ENCODE assay signal across 8 mouse cellular contexts in the genomic region with DNA sequence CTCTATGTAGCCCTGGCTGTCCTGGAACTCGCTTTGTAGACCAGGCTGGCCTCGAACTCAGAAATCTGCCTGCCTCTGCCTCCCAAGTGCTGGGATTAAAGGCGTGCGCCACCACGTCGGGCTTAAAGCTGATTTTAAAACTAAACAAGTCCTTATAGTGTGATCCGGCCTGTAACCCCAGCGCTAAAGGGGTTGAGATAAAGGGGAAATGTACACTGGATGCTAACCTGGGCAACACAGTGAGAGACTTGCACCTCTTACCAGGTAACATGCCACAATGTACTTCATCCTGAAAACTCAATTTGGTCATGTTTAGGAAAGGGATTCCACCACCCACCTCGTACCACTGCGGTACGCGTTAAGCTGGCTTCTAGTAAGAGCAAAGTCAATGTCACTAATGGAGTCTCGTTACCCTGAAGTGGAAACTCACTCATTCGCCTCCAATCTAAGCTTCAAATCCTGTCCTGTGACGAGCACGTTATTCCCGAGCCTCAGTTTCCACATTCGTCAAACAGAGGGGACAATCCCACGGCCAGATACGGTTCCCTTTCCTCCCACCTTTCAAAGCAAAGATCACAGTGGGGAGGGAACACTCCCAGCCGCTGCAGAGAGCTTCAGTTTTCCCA. TPM values are rescaled to one million over a fixed set of nuclear protein-coding genes. Genes with fewer than 3 reads are reported as not detected.
DNase-seq lines count a peak whose midpoint lies in the region; ATAC-seq and TF ChIP-seq lines count a peak whose summit lies in the region.

No protein-coding gene starts in this region.

- peak overlapping the region; percentile 54 for H3K4me2 ChIP-seq in intestine, embryonic 16.5 days (ENCODE audit: low read depth, low read length)
- peak overlapping the region; percentile 80 for H3K4me2 ChIP-seq in neural tube, embryonic 15.5 days

- peak overlapping the region; percentile 72 for H3K27ac ChIP-seq in embryonic fibroblast, embryonic 13.5 days (ENCODE audit: insufficient read depth, low read length)
- H3K27ac ChIP-seq in intestine, embryonic 16.5 days (ENCODE audit: low read length): peak overlapping the region; percentile 70
- peak overlapping the region; percentile 87 for H3K27ac ChIP-seq in neural tube, embryonic 15.5 days (replicated peaks)

- no peak for TF ChIP-seq CTCF in embryonic fibroblast, embryonic 13.5 days (IDR thresholded peaks at IDR 0.05; ENCODE audit: borderline replicate concordance, insufficient read depth, low read length)

- DNase-seq in gastrocnemius, postnatal 10 days: no peak
- no peak for DNase-seq in thymus, adult 18-20 months

- no peaks in the 10 kb centered on the region for H3K27me3 ChIP-seq in megakaryocyte, embryonic 14.5 days (replicated peaks)
- no peaks in the 10 kb centered on the region for H3K27me3 ChIP-seq in intestine, embryonic 16.5 days (replicated peaks; ENCODE audit: control insufficient read depth, insufficient read depth, low read length)
- no peaks in the 10 kb centered on the region for H3K27me3 ChIP-seq in neural tube, embryonic 15.5 days (replicated peaks)

- H3K9me3 ChIP-seq in megakaryocyte, embryonic 14.5 days: no peaks in the 10 kb centered on the region
- H3K9me3 ChIP-seq in intestine, embryonic 16.5 days (ENCODE audit: control insufficient read depth, low read length): no peaks in the 10 kb centered on the region
- no peaks in the 10 kb centered on the region for H3K9me3 ChIP-seq in neural tube, embryonic 15.5 days (replicated peaks)

- peaks cover 78% of the 10 kb centered on the region for H3K4me1 ChIP-seq in megakaryocyte, embryonic 14.5 days
- H3K4me1 ChIP-seq in embryonic fibroblast, embryonic 13.5 days (ENCODE audit: control insufficient read depth, insufficient read depth, low read length): no peaks in the 10 kb centered on the region
- peaks cover 32% of the 10 kb centered on the region for H3K4me1 ChIP-seq in intestine, embryonic 16.5 days (ENCODE audit: control insufficient read depth, insufficient read depth, low read length)
- peaks cover 52% of the 10 kb centered on the region for H3K4me1 ChIP-seq in neural tube, embryonic 15.5 days

- H3K4me3 ChIP-seq in megakaryocyte, embryonic 14.5 days (replicated peaks): peak overlapping the region; percentile 94
- H3K4me3 ChIP-seq in embryonic fibroblast, embryonic 13.5 days (ENCODE audit: insufficient read depth, low read length): peak overlapping the region; percentile 95
- H3K4me3 ChIP-seq in intestine, embryonic 16.5 days (ENCODE audit: low read length): peak overlapping the region; percentile 90
- H3K4me3 ChIP-seq in neural tube, embryonic 15.5 days (replicated peaks): peak overlapping the region; percentile 93

- no peak for ATAC-seq in megakaryocyte, adult 5-6 weeks (ENCODE audit: poor library complexity, severe bottlenecking)
- ATAC-seq in intestine, embryonic 16.5 days: no peak
- ATAC-seq in neural tube, embryonic 15.5 days (ENCODE audit: low FRiP score): no peak
- ATAC-seq in megakaryocyte-erythroid progenitor cell, adult 5-6 weeks (replicated peaks; ENCODE audit: low FRiP score, low TSS enrichment, poor library complexity, severe bottlenecking): no peak

- 25% methylated on average over 21 of the region's 21 CpGs for whole genome bisulfite sequencing in intestine, embryonic 16.5 days
- 30% methylated on average over 21 of the region's 21 CpGs for WGBS in neural tube, embryonic 15.5 days

- peak overlapping the region; percentile 95 for H3K9ac ChIP-seq in intestine, embryonic 16.5 days (ENCODE audit: low read depth, low read length)
- H3K9ac ChIP-seq in neural tube, embryonic 15.5 days (replicated peaks): peak overlapping the region; percentile 93

- H3K36me3 ChIP-seq in megakaryocyte, embryonic 14.5 days (replicated peaks; ENCODE audit: low read length): peaks cover 33% of the 10 kb centered on the region
- no peaks in the 10 kb centered on the region for H3K36me3 ChIP-seq in intestine, embryonic 16.5 days (ENCODE audit: control insufficient read depth, insufficient read depth, low read length)
- no peaks in the 10 kb centered on the region for H3K36me3 ChIP-seq in neural tube, embryonic 15.5 days

- TF ChIP-seq POLR2A in embryonic fibroblast, embryonic 13.5 days (IDR thresholded peaks at IDR 0.05; ENCODE audit: low read depth, low read length): no peak

RNA-seq across cellular contexts. Expression of a gene that starts 0.9 kb away (rescaled TPM):
- 45.4 and 67.9 TPM in 2 replicates for polyA plus RNA-seq in megakaryocyte, embryonic 14.5 days (2012; ENCODE audit: insufficient read depth, low replicate concordance)
- 20.1 and 20.2 TPM in 2 replicates for total RNA-seq in megakaryocyte, adult 5-6 weeks (2015)
- 37.8 and 40.9 TPM in 2 replicates for total RNA-seq in megakaryocyte, adult 5-6 weeks (2017)
- polyA plus RNA-seq in embryonic fibroblast, embryonic 13.5 days (2011; ENCODE audit: insufficient read length, low read depth, missing spikeins): 90.6 and 103 TPM in 2 replicates
- 14.3 and 15.6 TPM in 2 replicates for polyA plus RNA-seq in intestine, embryonic 16.5 days (2015; fragmentation: Nextera tagmentation; extraction: Ambion mirVana)
- polyA plus RNA-seq in neural tube, embryonic 15.5 days (2015; fragmentation: Nextera tagmentation; extraction: Ambion mirVana): 18.2 and 20.0 TPM in 2 replicates
- total RNA-seq in megakaryocyte-erythroid progenitor cell, adult 5-6 weeks (2014; fragmentation: Nextera tagmentation): 38.2 and 44.4 TPM in 2 replicates
- 44.2 and 48.6 TPM in 2 replicates for total RNA-seq in megakaryocyte-erythroid progenitor cell, adult 5-6 weeks (2017)
- total RNA-seq in gastrocnemius, postnatal 10 days (2021): 10 to 100 TPM; 68.7 to 72.8 TPM

RNA-seq across cellular contexts. Expression of a gene that starts 14.0 kb away (rescaled TPM):
- 95.5 and 547 TPM in 2 replicates for polyA plus RNA-seq in megakaryocyte, embryonic 14.5 days (2012; ENCODE audit: insufficient read depth, low replicate concordance)
- 1,545 and 1,566 TPM in 2 replicates for total RNA-seq in megakaryocyte, adult 5-6 weeks (2015)
- total RNA-seq in megakaryocyte, adult 5-6 weeks (2017): 945 and 954 TPM in 2 replicates
- 1,069 and 1,098 TPM in 2 replicates for polyA plus RNA-seq in embryonic fibroblast, embryonic 13.5 days (2011; ENCODE audit: insufficient read length, low read depth, missing spikeins)
- polyA plus RNA-seq in intestine, embryonic 16.5 days (2015; fragmentation: Nextera tagmentation; extraction: Ambion mirVana): 512 and 565 TPM in 2 replicates
- 343 and 391 TPM in 2 replicates for polyA plus RNA-seq in neural tube, embryonic 15.5 days (2015; fragmentation: Nextera tagmentation; extraction: Ambion mirVana)
- 2,340 and 2,677 TPM in 2 replicates for total RNA-seq in megakaryocyte-erythroid progenitor cell, adult 5-6 weeks (2014; fragmentation: Nextera tagmentation)
- 1,622 and 1,735 TPM in 2 replicates for total RNA-seq in megakaryocyte-erythroid progenitor cell, adult 5-6 weeks (2017)
- total RNA-seq in gastrocnemius, postnatal 10 days (2021): 100 to 1,000 TPM; 744 to 776 TPM

RNA-seq across cellular contexts. Expression of a gene that starts 29.7 kb away (rescaled TPM):
- 8.6 and 14.0 TPM in 2 replicates for polyA plus RNA-seq in megakaryocyte, embryonic 14.5 days (2012; ENCODE audit: insufficient read depth, low replicate concordance)
- 12.0 and 17.0 TPM in 2 replicates for total RNA-seq in megakaryocyte, adult 5-6 weeks (2015)
- total RNA-seq in megakaryocyte, adult 5-6 weeks (2017): 8.6 and 15.2 TPM in 2 replicates
- 17.2 and 18.0 TPM in 2 replicates for polyA plus RNA-seq in embryonic fibroblast, embryonic 13.5 days (2011; ENCODE audit: insufficient read length, low read depth, missing spikeins)
- polyA plus RNA-seq in intestine, embryonic 16.5 days (2015; fragmentation: Nextera tagmentation; extraction: Ambion mirVana): 3.0 and 3.1 TPM in 2 replicates
- 16.4 and 18.0 TPM in 2 replicates for polyA plus RNA-seq in neural tube, embryonic 15.5 days (2015; fragmentation: Nextera tagmentation; extraction: Ambion mirVana)
- 53.9 and 71.9 TPM in 2 replicates for total RNA-seq in megakaryocyte-erythroid progenitor cell, adult 5-6 weeks (2014; fragmentation: Nextera tagmentation)
- total RNA-seq in megakaryocyte-erythroid progenitor cell, adult 5-6 weeks (2017): 10.1 and 25.7 TPM in 2 replicates
- total RNA-seq in gastrocnemius, postnatal 10 days (2021): 10 to 100 TPM; 12.7 to 16.6 TPM
